Mouse (Mus musculus): Measurements from ENCODE around the gene Ctxn1.
A peak's percentile ranks its signal among the peaks of the same experiment; 100 is the strongest.

Ctxn1 gene

GRCm38 (mm10) chr8:4250306-4250970 lies 8.6 kb downstream of the Ctxn1 start:
- DNase-seq (ENCODE audit: low read depth, low spot score): peak; percentile 93

DNA sequence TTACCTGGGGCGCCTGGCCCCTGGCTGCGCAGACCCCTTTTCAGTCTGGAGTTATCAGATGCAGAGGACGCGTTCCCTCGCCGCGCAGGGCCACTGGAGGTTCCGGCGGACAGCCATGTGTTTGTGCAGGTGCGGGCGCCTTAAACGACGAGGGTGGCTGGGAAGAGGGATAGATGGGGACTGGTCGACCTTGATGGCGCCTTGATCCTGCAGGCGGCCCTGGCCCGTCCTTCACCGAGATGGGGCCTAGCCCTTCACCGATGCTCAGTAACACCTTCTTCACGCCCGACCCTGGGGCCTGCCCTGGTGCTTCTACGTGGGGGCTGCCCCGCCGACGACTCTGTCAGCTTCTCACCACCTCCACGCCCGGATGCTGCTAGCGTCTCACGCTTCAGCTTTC lies 9.9 kb downstream of the Ctxn1 start:
- no peak for DNase-seq (ENCODE audit: low read depth, low spot score)

GRCm38 (mm10) chr8:4247951-4248540 lies 11.0 kb downstream of the Ctxn1 start, which contains the start of gene Tgfbr3l:
Tgfbr3l (plus strand) TSS chr8:4248214.
- DNase-seq (ENCODE audit: low read depth, low spot score): no peak

- DNase-seq (ENCODE audit: low read depth, low spot score): no peak
Observed at GRCm38 (mm10) chr8:4247241-4247640, 11.8 kb downstream of the Ctxn1 start.

DNA sequence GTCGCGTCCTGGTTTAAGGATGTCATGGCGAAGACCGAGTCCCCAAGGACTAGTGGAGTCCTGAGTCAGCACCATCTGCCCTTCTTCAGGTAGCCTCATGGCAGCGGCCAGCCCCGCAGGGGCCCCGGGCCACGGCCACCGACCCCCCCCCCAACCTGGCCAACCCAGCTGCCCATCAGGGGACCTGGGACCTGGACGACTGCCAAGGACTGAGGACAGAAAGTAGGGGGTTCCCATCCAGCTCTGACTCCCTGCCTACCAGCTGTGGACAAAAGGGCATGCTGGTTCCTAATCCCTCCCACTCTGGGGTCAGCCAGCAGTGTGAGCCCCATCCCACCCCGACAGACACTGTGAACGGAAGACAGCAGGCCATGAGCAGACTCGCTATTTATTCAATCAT lies 13.3 kb downstream of the Ctxn1 start:
- no peak for DNase-seq (ENCODE audit: low read depth, low spot score)

GRCm38 (mm10) chr8:4245061-4245460 lies 14.0 kb downstream of the Ctxn1 start:
- no peak for DNase-seq (ENCODE audit: low read depth, low spot score)

DNA sequence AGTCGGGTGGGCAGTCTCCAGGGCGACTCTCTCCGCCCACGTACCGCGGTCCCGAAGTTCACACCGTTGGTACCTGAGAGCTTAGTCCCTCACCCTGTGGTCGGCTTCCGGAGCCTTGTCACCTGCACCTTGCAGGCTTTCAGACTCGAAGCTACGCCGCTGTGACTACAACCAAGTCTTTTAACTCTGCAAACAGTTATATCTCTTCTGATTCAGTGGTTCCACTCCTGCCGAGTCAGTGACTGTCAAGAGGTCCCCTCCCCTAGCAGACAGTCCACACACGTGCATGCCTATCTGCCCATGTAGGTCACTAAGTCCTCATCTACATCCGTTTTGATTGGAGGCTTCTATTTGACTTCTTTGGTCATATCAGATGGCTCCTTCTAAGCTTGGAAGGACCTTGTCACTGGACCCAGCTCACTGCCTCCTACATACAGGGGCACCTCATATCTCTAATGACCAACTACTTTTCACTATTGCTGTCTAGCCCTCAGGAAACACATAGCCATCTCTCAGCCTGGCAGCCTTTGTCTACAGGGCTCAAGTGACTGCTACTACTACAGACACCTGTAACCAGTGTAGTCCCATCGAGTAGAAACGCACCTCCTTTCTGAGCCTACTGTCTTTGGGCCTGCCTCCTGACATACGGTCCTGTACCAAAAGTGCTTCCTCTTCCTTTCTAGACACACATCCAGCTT lies 19.7 kb downstream of the Ctxn1 start:
- peak; percentile 44 for DNase-seq (ENCODE audit: low read depth, low spot score)

- peak; percentile 100 for DNase-seq (ENCODE audit: low read depth, low spot score)
Observed at GRCm38 (mm10) chr8:4238434-4239192, 20.5 kb downstream of the Ctxn1 start, which contains the start of the genes Map2k7 and Gm49320. Map2k7 (plus strand) TSS chr8:4238740. Gm49320 (plus strand) TSS chr8:4238865.

- DNase-seq (ENCODE audit: low read depth, low spot score): no peak
Observed at GRCm38 (mm10) chr8:4237814-4238433, 21.1 kb downstream of the Ctxn1 start.

DNA sequence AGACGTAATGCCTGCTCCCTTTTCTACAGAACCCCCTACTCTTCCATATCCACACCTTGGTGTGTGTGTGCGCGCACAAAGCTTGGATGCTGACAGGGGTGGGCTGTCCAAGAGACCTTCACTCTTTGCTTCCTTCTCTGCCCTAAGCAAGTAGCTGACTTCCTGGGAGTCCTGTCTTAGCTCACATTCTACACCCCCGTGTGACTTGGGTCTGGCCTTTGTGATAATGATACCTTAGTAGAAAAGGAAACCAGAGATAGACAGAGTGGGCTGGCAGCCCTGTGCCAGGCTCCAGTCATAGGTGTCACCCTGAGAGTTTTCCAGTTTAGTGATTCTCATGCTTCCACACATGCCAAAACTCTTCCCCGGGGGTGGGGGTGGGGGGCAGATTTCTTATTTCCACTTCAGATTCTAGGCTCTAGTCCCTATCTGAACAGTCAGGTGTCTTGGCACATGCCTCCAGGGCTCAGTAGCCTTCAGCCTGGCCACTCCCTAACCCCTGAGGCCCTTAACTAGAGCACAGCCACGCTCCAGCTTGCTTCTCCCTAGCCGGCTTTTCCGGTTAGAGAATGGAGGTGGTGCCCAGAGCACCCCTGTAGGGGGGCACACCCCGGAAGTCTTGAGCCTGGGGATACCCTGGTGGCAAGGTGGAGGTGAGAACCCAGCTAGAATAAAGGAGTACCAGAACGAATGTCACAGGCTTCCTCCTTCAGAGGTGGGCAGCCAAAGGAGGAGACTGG lies 28.3 kb downstream of the Ctxn1 start:
- no peak for DNase-seq (ENCODE audit: low read depth, low spot score)

- DNase-seq (ENCODE audit: low read depth, low spot score): no peak
Observed at GRCm38 (mm10) chr8:4229784-4230183, 29.3 kb downstream of the Ctxn1 start.

DNA sequence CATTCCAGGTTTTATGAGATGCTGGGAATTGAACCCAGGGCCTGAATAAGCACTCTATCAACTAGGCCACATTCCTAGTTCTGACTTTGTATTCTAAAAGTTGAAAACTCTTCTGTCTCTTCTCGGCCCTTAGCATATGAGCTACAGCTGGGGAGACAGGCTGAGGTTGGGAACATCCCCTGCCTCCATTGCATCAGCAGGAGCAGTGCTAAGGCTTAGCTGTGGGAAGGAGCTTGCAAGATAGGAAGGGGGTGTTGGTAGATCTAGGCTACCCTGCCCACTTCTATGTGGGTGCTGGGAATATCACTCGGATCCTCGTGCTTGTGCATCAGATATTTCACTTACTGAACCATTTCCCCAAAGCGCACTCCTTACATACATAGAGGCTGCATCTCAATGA lies 31.2 kb downstream of the Ctxn1 start:
- DNase-seq (ENCODE audit: low read depth, low spot score): no peak

DNA sequence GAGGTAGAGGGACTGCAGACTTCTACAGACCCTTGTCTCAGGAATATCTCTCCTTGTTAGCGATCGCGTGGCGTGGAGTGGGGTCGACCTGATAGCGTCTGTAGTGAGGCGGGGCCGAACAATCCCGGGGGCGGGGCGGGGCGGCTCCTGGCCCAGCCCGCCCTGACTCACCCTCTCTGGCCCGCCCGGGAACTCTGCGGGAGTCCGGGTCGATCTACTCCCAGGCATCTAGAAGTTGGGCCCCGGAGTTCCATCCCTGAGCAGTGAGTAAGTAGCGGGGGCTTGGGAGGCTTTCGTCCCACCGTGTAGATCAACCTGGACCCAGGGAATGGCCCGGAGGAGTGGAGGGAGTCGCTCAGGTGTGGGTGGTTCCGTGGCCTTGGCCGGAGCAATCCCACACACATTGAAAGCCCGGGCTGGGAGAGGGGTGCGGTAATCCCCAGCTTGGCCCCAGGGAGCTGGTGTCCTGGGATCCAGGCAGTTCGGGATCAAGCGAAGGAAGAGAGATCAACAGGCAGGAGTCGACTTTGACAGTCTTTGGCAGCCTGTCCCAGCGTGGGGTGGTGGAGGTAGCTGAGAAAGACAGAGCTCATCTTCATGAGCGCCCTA lies 32.2 kb downstream of the Ctxn1 start, which contains the start of gene Lrrc8e:
Gene Lrrc8e (plus strand): TSS at position 89 of the 609 bp plus-strand sequence.
- no peak for DNase-seq (ENCODE audit: low read depth, low spot score)

DNA sequence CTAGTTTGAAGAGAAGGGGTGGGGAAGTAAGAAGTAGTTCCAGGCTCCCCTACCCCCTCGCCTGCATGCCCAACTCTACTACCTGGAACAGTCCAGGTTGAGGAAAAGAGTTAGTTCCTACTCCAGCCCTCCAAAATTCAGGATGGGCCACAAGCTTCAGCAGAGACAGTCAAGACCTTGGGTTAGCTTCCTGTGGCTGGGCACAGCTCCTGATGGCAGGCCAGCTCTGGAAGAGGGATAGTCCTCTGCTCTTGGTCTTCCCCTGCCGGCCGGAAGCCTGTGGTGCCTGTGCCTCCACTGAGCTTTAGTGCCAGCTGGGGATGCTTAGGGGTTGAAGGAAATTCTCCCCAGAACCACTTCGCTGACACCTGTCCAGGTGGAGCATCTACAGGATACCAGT lies 32.8 kb downstream of the Ctxn1 start:
- DNase-seq (ENCODE audit: low read depth, low spot score): no peak

DNA sequence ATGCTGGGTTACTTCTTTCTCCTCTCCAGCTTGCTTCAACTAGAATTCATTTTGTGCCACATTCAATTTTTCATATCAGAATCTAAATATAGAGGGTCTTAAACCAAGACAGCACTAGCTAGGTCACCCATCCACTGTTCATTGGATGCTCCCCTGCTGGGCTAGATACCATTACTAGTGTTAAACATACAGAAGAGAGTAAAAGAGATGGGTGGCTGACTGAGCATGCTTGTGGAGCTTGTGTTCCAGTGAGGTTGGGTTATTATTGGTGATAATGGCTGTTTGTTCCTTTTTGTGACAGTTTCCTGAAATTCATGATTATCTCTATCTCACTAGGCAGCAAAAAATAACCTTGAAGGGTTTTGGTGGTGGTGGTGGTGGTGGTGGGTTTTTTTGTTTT lies 37.0 kb downstream of the Ctxn1 start:
- DNase-seq (ENCODE audit: low read depth, low spot score): no peak

- no peak for DNase-seq (ENCODE audit: low read depth, low spot score)
Observed at GRCm38 (mm10) chr8:4219617-4220016, 39.5 kb downstream of the Ctxn1 start.

- DNase-seq (ENCODE audit: low read depth, low spot score): no peak
Observed at GRCm38 (mm10) chr8:4216791-4217621, 42.1 kb downstream of the Ctxn1 start, which contains the start of gene Prr36. Prr36 (minus strand) TSS chr8:4217459.

- no peak for DNase-seq (ENCODE audit: low read depth, low spot score)
Observed at GRCm38 (mm10) chr8:4216296-4216695, 42.8 kb downstream of the Ctxn1 start.
